Mouse (Mus musculus) kidney, embryonic 15.5 days (tissue): ENCODE measurements at regions not wholly inside any gene's neighbourhood (a gene's known extent, or its start where the extent isn't known, plus 50 kb on each side); places are given as distances from the start of the nearest gene placed in this dataset.
"Not testable (repeated sequence)": the region's sequence is repeated elsewhere in the genome, so short reads cannot be mapped to it uniquely, and the experiment has no call there.

Source experiments
- ATAC-seq: fragments of 200-750 bp; cut with Nextera tagmentation; replicated peaks from 2 replicates; pipeline ENCODE4 v1.8.0; 2017; ENCODE audit warnings: moderate TSS enrichment; ENCODE audit not compliant: low FRiP score
- H3K27ac ChIP-seq: fragments of 300-500 bp; sonication (generic); 2 replicates; pipeline ENCODE4 v1.5.1; 2015; ENCODE audit warnings: mild to moderate bottlenecking, inconsistent platforms
- H3K27me3 ChIP-seq: fragments of 300-500 bp; sonication (generic); 2 replicates; pipeline ENCODE4 v1.6.1; 2015; ENCODE audit warnings: inconsistent platforms
- H3K36me3 ChIP-seq: fragments of 300-500 bp; sonication (generic); 2 replicates; pipeline ENCODE4 v1.6.1; 2015; ENCODE audit warnings: inconsistent platforms
- H3K4me1 ChIP-seq: fragments of 300-500 bp; sonication (generic); 2 replicates; pipeline ENCODE4 v1.6.1; 2015; ENCODE audit warnings: inconsistent platforms
- H3K4me2 ChIP-seq: fragments of 300-500 bp; sonication (generic); 2 replicates; pipeline ENCODE4 v1.6.1; 2015; ENCODE audit warnings: moderate library complexity, mild to moderate bottlenecking, inconsistent platforms
- H3K4me3 ChIP-seq: fragments of 300-500 bp; sonication (generic); replicated peaks from 2 replicates; pipeline ENCODE4 v1.5.1; 2015; ENCODE audit warnings: mild to moderate bottlenecking, inconsistent platforms
- H3K9ac ChIP-seq: fragments of 300-500 bp; sonication (generic); 2 replicates; pipeline ENCODE4 v1.6.1; 2015; ENCODE audit warnings: mild to moderate bottlenecking, inconsistent platforms
- H3K9me3 ChIP-seq: fragments of 300-500 bp; sonication (generic); replicated peaks from 2 replicates; pipeline ENCODE4 v1.6.1; 2016; ENCODE audit warnings: inconsistent platforms
- WGBS: fragments of 180-500 bp; shearing (Covaris S2); methylation state at CpG from one replicate; pipeline ENCODE4 v1.1.7; 2015; ENCODE audit warnings: mixed read lengths; 5-methylcytosine and 5-hydroxymethylcytosine counted together

GRCm38 (mm10) chr8:96426900-96427299, 538.6 kb upstream of the Got2 start:
- ATAC-seq, result no peak
- 67% methylated on average over 1 of the region's 1 CpGs for WGBS

GRCm38 (mm10) chr8:96409601-96410000, 521.3 kb upstream of the Got2 start:
- no peak for ATAC-seq
- H3K9ac ChIP-seq, result no peak overlapping the region
- 70% methylated on average over 1 of the region's 1 CpGs for WGBS
- H3K9me3 ChIP-seq, result no peaks in the 10 kb centered on the region
- no peaks in the 10 kb centered on the region for H3K4me1 ChIP-seq
- H3K27ac ChIP-seq, result no peak overlapping the region
- no peak overlapping the region for H3K4me3 ChIP-seq
- no peaks in the 10 kb centered on the region for H3K36me3 ChIP-seq
- H3K4me2 ChIP-seq, result no peak overlapping the region
- H3K27me3 ChIP-seq, result no peaks in the 10 kb centered on the region

More at GRCm38 (mm10) chr8:96426900-96427299, 538.6 kb upstream of the Got2 start:
- no peak overlapping the region for H3K27ac ChIP-seq
- no peaks in the 10 kb centered on the region for H3K36me3 ChIP-seq
- no peak overlapping the region for H3K4me2 ChIP-seq
- no peaks in the 10 kb centered on the region for H3K9me3 ChIP-seq
- no peak overlapping the region for H3K4me3 ChIP-seq
- H3K27me3 ChIP-seq, result no peaks in the 10 kb centered on the region
- no peak overlapping the region for H3K9ac ChIP-seq
- no peaks in the 10 kb centered on the region for H3K4me1 ChIP-seq

- Histone ChIP-seq H3K4me1 (no peaks in the 10 kb centered on the region), H3K9me3 (no peaks in the 10 kb centered on the region), H3K36me3 (no peaks in the 10 kb centered on the region), H3K4me2 (no peak overlapping the region), H3K4me3 (no peak overlapping the region), H3K27ac (no peak overlapping the region), H3K27me3 (no peaks in the 10 kb centered on the region), H3K9ac (no peak overlapping the region)
- ATAC-seq, result no peak
- 88% methylated on average over 15 of the region's 15 CpGs for WGBS
Observed at GRCm38 (mm10) chr8:96404549-96405145, 516.3 kb upstream of the Got2 start.

GRCm38 (mm10) chr8:96403669-96404068, 515.3 kb upstream of the Got2 start:
- no peaks in the 10 kb centered on the region for H3K4me1 ChIP-seq
- ATAC-seq, result no peak
- H3K4me3 ChIP-seq, result no peak overlapping the region
- H3K36me3 ChIP-seq, result no peaks in the 10 kb centered on the region
- H3K27ac ChIP-seq, result no peak overlapping the region
- H3K9me3 ChIP-seq, result no peaks in the 10 kb centered on the region
- H3K27me3 ChIP-seq, result no peaks in the 10 kb centered on the region
- no peak overlapping the region for H3K4me2 ChIP-seq
- no peak overlapping the region for H3K9ac ChIP-seq
- WGBS, result 66% methylated on average over 3 of the region's 3 CpGs

- not testable (repeated sequence) for H3K4me2 ChIP-seq, H3K36me3 ChIP-seq, H3K9ac ChIP-seq, H3K27ac ChIP-seq, H3K4me1 ChIP-seq, H3K4me3 ChIP-seq, H3K27me3 ChIP-seq, H3K9me3 ChIP-seq, ATAC-seq
- WGBS, result 92% methylated on average over 4 of the region's 4 CpGs
Observed at GRCm38 (mm10) chr8:96399381-96399780, 511.0 kb upstream of the Got2 start.

- H3K9ac ChIP-seq, result no peak overlapping the region
- H3K4me3 ChIP-seq, result no peak overlapping the region
- H3K4me1 ChIP-seq, result no peaks in the 10 kb centered on the region
- ATAC-seq, result no peak
- H3K27ac ChIP-seq, result no peak overlapping the region
- no peaks in the 10 kb centered on the region for H3K36me3 ChIP-seq
- H3K27me3 ChIP-seq, result no peaks in the 10 kb centered on the region
- no peaks in the 10 kb centered on the region for H3K9me3 ChIP-seq
- H3K4me2 ChIP-seq, result no peak overlapping the region
- 82% methylated on average over 4 of the region's 4 CpGs for WGBS
Observed at GRCm38 (mm10) chr8:96393024-96393423, 504.7 kb upstream of the Got2 start.

- Histone ChIP-seq H3K27ac (no peak overlapping the region), H3K36me3 (no peaks in the 10 kb centered on the region), H3K9ac (no peak overlapping the region), H3K9me3 (no peaks in the 10 kb centered on the region), H3K4me1 (no peaks in the 10 kb centered on the region), H3K4me3 (no peak overlapping the region), H3K4me2 (no peak overlapping the region), H3K27me3 (no peaks in the 10 kb centered on the region)
- no peak for ATAC-seq
- 79% methylated on average over 3 of the region's 3 CpGs for WGBS
Observed at GRCm38 (mm10) chr8:96389251-96389650, 500.9 kb upstream of the Got2 start.

GRCm38 (mm10) chr8:96370500-96370899, 482.2 kb upstream of the Got2 start:
- no peak; the same call in 1 of the 2 replicates for ATAC-seq

GRCm38 (mm10) chr8:96362853-96363445, 474.6 kb upstream of the Got2 start:
- peak; percentile 82 for ATAC-seq
- 21% methylated on average over 14 of the region's 14 CpGs for WGBS
- no peak overlapping the region for H3K9ac ChIP-seq
- 0 out of 2 replicates have a peak overlapping the region, but pooled peaks have one; percentile 12 for H3K4me2 ChIP-seq
- H3K4me1 ChIP-seq, result 0 out of 2 replicates have a peak, but pooled peaks cover 3% of the 10 kb centered on the region
- H3K27me3 ChIP-seq, result no peaks in the 10 kb centered on the region
- no peak overlapping the region for H3K27ac ChIP-seq
- H3K36me3 ChIP-seq, result no peaks in the 10 kb centered on the region
- no peak overlapping the region for H3K4me3 ChIP-seq
- no peaks in the 10 kb centered on the region for H3K9me3 ChIP-seq

More at GRCm38 (mm10) chr8:96370500-96370899, 482.2 kb upstream of the Got2 start:
- no peak overlapping the region for H3K4me2 ChIP-seq
- no peak overlapping the region for H3K9ac ChIP-seq
- H3K4me1 ChIP-seq, result no peaks in the 10 kb centered on the region
- no peaks in the 10 kb centered on the region for H3K27me3 ChIP-seq
- no peak overlapping the region for H3K4me3 ChIP-seq
- WGBS, result 90% methylated on average over 9 of the region's 9 CpGs
- no peaks in the 10 kb centered on the region for H3K36me3 ChIP-seq
- H3K9me3 ChIP-seq, result no peaks in the 10 kb centered on the region
- no peak overlapping the region for H3K27ac ChIP-seq

GRCm38 (mm10) chr8:96350531-96351069, 462.3 kb upstream of the Got2 start:
- WGBS, result 68% methylated on average over 6 of the region's 6 CpGs
- Histone ChIP-seq H3K4me2 (no peak overlapping the region), H3K9me3 (no peaks in the 10 kb centered on the region), H3K27me3 (no peaks in the 10 kb centered on the region), H3K9ac (no peak overlapping the region), H3K27ac (no peak overlapping the region), H3K4me1 (no peaks in the 10 kb centered on the region), H3K36me3 (no peaks in the 10 kb centered on the region), H3K4me3 (no peak overlapping the region)
- no peak for ATAC-seq

- no peaks in the 10 kb centered on the region for H3K27me3 ChIP-seq
- H3K4me2 ChIP-seq, result no peak overlapping the region
- H3K9ac ChIP-seq, result no peak overlapping the region
- 80% methylated on average over 6 of the region's 6 CpGs for WGBS
- no peaks in the 10 kb centered on the region for H3K4me1 ChIP-seq
- no peak overlapping the region for H3K27ac ChIP-seq
- no peaks in the 10 kb centered on the region for H3K36me3 ChIP-seq
- no peak for ATAC-seq
- no peaks in the 10 kb centered on the region for H3K9me3 ChIP-seq
- H3K4me3 ChIP-seq, result no peak overlapping the region
Observed at GRCm38 (mm10) chr8:96349503-96349902, 461.2 kb upstream of the Got2 start.

GRCm38 (mm10) chr8:96340702-96341101, 452.4 kb upstream of the Got2 start:
- ATAC-seq, result no peak
- Histone ChIP-seq H3K27me3 (no peaks in the 10 kb centered on the region), H3K9me3 (no peaks in the 10 kb centered on the region), H3K4me3 (no peak overlapping the region), H3K4me1 (no peaks in the 10 kb centered on the region), H3K4me2 (no peak overlapping the region), H3K9ac (no peak overlapping the region), H3K36me3 (no peaks in the 10 kb centered on the region), H3K27ac (no peak overlapping the region)
- 83% methylated on average over 3 of the region's 3 CpGs for WGBS
